Mouse (Mus musculus) embryonic facial prominence, embryonic 13.5 days (tissue): ENCODE data around the gene Itgb2l. TPM values are rescaled to one million over a fixed set of nuclear protein-coding genes. Genes with fewer than 3 reads are reported as not detected.

Source experiments
- ATAC-seq: fragments of 200-750 bp; cut with Nextera tagmentation; 2 replicates; pipeline ENCODE4 v1.8.0; 2017; ENCODE audit warnings: low read depth; ENCODE audit not compliant: insufficient number of reproducible peaks, insufficient read depth, low FRiP score, low TSS enrichment
- H3K27ac ChIP-seq: fragments of 300-500 bp; sonication (generic); 2 replicates; pipeline ENCODE4 v1.5.1; 2015; ENCODE audit warnings: moderate library complexity, mild to moderate bottlenecking, inconsistent platforms
- H3K27me3 ChIP-seq: fragments of 300-500 bp; sonication (generic); 2 replicates; pipeline ENCODE4 v1.6.1; 2015; ENCODE audit warnings: mild to moderate bottlenecking, inconsistent platforms
- H3K36me3 ChIP-seq: fragments of 300-500 bp; sonication (generic); 2 replicates; pipeline ENCODE4 v1.6.1; 2015; ENCODE audit warnings: mild to moderate bottlenecking, inconsistent platforms
- H3K4me1 ChIP-seq: fragments of 300-500 bp; sonication (generic); 2 replicates; pipeline ENCODE4 v1.6.1; 2015; ENCODE audit warnings: inconsistent platforms
- H3K4me2 ChIP-seq: fragments of 300-500 bp; sonication (generic); 2 replicates; pipeline ENCODE4 v1.6.1; 2015; ENCODE audit warnings: moderate library complexity, mild to moderate bottlenecking, inconsistent platforms
- H3K4me3 ChIP-seq: fragments of 300-500 bp; sonication (generic); 2 replicates; pipeline ENCODE4 v1.5.1; 2015; ENCODE audit warnings: mild to moderate bottlenecking, inconsistent platforms
- H3K9ac ChIP-seq: fragments of 300-500 bp; sonication (generic); 2 replicates; pipeline ENCODE4 v1.6.1; 2015; ENCODE audit warnings: mild to moderate bottlenecking, inconsistent platforms
- H3K9me3 ChIP-seq: fragments of 300-500 bp; sonication (generic); 2 replicates; pipeline ENCODE4 v1.6.1; 2016; ENCODE audit warnings: inconsistent platforms
- WGBS: fragments of 180-500 bp; shearing (Covaris S2); methylation state at CpG from one replicate; pipeline ENCODE4 v1.1.7; 2015; ENCODE audit warnings: mixed read lengths; 5-methylcytosine and 5-hydroxymethylcytosine counted together
- polyA plus RNA-seq: library from polyadenylated mRNA; unstranded; fragments of >200 nt; fragmentation: Nextera tagmentation; extraction: Ambion mirVana; gene quantifications from 2 replicates; pipeline ENCODE4 v1.2.1, GENCODE M21; 2015

The Itgb2l gene
- 0.17 TPM in 1 of 2 replicates, not detected in the other for polyA plus RNA-seq

DNA sequence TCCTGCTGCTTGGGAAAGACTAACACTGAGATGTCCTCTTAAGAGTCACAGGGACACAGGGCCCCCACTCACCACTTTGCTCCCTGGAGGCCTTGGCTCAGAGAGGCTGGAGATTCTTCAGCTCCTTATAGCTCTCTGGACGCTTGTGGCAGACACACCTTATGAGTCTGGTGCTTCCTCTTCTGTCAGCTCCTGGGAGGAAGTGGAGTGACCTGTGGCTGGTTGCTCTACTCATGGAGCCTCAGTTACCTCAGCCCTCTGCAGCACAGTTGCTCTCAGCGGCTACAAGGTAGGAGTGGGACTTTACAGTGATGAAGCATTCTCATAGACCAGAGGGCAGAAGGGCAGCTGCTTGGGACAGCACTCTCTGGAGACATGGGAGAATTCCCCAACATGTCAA, at the start of gene Itgb2l:
Gene Itgb2l (minus strand): TSS at position 152 of the 400 bp plus-strand sequence.
- ATAC-seq: 0 out of 2 replicates have a peak, but pooled peaks have one; percentile 21
- Histone ChIP-seq H3K4me2 (no peak within 1 kb of the TSS), H3K4me1 (peaks cover 6% of the 10 kb centered on the region), H3K9ac (no peak within 1 kb of the TSS), H3K9me3 (no peaks in the 10 kb centered on the region), H3K27me3 (no peaks in the 10 kb centered on the region), H3K27ac (no peak within 1 kb of the TSS), H3K36me3 (no peaks in the 10 kb centered on the region), H3K4me3 (no peak within 1 kb of the TSS)
- 84% methylated on average over 2 of the region's 2 CpGs for WGBS

DNA sequence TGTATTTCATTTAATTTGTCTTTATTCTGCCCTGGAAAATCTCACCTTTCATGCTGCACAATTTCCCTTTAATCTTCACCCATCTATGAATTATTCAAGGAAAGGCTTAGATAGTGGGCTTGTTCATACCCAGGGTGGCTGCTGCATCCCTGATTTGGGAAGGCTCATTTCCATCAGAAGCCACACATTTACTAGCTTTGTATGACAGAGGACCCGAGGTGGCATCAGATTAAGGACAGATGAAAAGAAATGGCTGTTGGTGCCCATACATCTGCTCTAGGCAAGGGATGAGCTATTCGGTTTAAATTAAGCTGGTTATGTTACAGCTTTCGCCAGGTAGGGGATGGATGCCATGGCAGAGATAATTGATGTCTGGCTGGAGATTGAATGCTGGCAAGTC, 48.1 kb upstream of the Itgb2l start:
- Histone ChIP-seq H3K36me3 (no peaks in the 10 kb centered on the region), H3K4me3 (no peak overlapping the region), H3K27ac (no peak overlapping the region), H3K4me2 (no peak overlapping the region), H3K27me3 (no peaks in the 10 kb centered on the region), H3K9ac (no peak overlapping the region), H3K4me1 (no peaks in the 10 kb centered on the region), H3K9me3 (no peaks in the 10 kb centered on the region)
- ATAC-seq: no peak
- WGBS: 74% methylated on average over 3 of the region's 3 CpGs

DNA sequence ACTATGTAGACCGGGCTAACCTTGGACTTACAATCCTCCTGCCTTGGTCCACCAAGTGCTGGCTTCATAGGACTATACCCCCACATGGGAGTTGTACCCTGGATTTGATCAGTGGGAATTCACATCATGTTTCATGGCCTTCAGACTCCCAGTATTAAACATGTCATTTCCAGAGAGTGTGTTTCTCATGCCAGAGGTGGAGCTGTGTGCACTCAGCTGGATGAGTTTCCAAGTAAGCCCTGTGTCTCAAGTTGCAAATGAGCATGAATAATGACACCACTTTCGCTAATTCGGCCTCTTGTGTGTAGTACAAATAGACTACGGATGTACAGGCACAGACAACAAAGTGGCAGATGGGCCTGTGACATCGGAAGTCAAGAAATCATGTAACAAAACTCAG, 44.6 kb upstream of the Itgb2l start:
- H3K36me3 ChIP-seq: no peaks in the 10 kb centered on the region
- H3K4me3 ChIP-seq: no peak overlapping the region
- WGBS: 72% methylated on average over 5 of the region's 5 CpGs
- H3K4me1 ChIP-seq: no peaks in the 10 kb centered on the region
- H3K27me3 ChIP-seq: no peaks in the 10 kb centered on the region
- no peak for ATAC-seq
- H3K9me3 ChIP-seq: no peaks in the 10 kb centered on the region
- H3K4me2 ChIP-seq: no peak overlapping the region
- H3K9ac ChIP-seq: no peak overlapping the region
- H3K27ac ChIP-seq: no peak overlapping the region

DNA sequence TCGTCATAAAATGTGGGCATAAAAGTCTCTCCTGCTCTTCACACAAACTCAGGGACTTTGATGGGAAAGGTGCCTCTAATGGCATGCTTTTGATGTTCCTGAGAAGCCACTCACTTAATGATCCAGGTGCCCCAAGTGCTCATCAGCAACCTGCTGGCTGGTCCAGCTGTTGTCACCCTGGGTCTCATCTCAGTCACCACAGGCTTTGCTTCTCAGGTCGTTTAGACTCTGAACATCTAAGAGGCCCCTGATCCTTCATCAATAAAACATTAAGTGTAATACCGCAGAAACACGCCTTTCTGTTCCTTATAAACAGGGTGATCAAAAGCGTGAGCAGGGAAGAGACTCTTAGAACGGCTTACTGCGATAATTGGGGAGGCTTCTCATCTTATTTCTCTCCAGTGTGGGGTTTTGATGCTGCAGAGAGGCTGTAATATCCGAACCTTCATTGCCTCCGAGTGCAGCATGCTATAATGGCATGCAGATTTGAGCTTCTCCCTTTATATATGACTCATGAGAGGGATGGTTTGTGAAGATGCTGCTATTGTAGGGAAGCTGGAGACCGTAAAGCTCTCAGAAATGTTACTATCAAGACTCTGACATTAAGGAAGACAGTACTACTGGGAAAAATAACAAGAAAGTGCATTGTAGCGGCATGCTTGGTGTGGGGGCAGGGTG, 43.7 kb upstream of the Itgb2l start:
- Histone ChIP-seq H3K4me1 (no peaks in the 10 kb centered on the region), H3K27me3 (no peaks in the 10 kb centered on the region), H3K9me3 (no peaks in the 10 kb centered on the region), H3K9ac (no peak overlapping the region), H3K36me3 (no peaks in the 10 kb centered on the region), H3K27ac (no peak overlapping the region), H3K4me2 (no peak overlapping the region), H3K4me3 (no peak overlapping the region)
- 71% methylated on average over 11 of the region's 11 CpGs for WGBS
- ATAC-seq: no peak

DNA sequence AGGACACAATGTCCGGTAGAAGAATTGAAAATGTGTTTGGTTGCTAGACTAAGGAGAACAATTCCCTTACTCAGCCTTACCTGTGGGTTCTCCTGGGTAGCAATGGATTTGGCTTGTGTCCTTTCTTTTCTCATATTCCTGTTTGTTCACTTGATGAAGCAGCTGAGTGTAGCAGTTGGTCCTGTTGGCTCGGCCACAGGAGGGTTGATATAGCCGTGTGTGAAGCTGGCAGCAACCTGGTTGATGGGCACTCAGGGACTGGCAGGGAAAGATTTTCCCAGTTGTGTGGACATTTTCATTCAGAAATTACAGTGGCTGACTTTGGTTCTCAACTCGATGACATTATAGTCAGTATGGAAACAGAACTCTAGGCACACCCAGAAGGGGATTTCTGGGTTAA, 38.4 kb upstream of the Itgb2l start:
- ATAC-seq: no peak
- WGBS: 91% methylated on average over 4 of the region's 4 CpGs
- no peak overlapping the region for H3K9ac ChIP-seq

DNA sequence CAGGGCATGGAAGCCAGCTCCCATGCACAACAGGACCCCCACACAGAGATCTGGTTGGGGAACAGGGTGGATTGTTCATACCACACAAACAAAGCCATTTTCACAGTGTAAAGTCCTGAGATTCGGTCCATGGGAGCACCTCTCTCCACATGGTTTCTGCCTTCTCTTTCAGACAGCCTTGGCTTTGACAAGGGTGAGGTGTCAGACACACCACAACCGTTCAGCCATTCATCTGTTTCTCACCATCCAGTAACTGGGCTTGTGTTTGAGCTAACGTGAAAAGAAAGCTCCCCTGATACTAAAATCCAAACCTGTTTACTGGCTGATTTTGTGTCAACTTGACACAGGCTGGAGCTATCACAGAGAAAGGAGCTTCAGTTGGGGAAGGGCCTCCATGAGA, 30.8 kb upstream of the Itgb2l start:
- 78% methylated on average over 3 of the region's 3 CpGs for WGBS
- Histone ChIP-seq H3K9me3 (no peaks in the 10 kb centered on the region), H3K4me1 (peaks cover 4% of the 10 kb centered on the region; the same call in 1 of the 2 replicates), H3K27ac (no peak overlapping the region), H3K9ac (no peak overlapping the region), H3K4me2 (no peak overlapping the region), H3K27me3 (no peaks in the 10 kb centered on the region; the same call in 1 of the 2 replicates), H3K36me3 (no peaks in the 10 kb centered on the region), H3K4me3 (no peak overlapping the region)
- ATAC-seq: no peak

More for the DNA sequence above, 38.4 kb upstream of the Itgb2l start:
- Histone ChIP-seq H3K36me3 (no peaks in the 10 kb centered on the region), H3K4me3 (no peak overlapping the region), H3K27ac (no peak overlapping the region), H3K27me3 (no peaks in the 10 kb centered on the region), H3K4me2 (no peak overlapping the region), H3K9me3 (no peaks in the 10 kb centered on the region), H3K4me1 (no peaks in the 10 kb centered on the region)

DNA sequence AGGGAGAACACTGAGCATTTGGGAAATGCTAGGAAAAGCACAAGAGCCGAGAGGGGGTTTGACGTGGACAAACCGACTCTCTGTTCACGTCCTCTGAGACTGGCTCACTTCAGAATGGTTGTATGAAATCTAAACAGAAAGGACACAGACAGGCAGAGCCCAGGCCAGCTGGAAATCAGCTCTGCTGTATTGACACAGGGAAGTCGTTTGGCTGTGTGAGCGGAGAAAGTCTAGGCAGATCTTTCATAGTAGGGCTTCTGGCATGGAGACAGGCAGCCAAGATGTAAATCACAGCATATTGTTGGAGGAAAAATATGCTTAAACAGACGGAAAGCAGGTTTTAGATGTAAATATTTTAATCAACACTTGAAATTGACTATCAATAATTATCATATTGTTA, 29.4 kb upstream of the Itgb2l start:
- Histone ChIP-seq H3K4me1 (peaks cover 4% of the 10 kb centered on the region; the same call in 1 of the 2 replicates), H3K9ac (no peak overlapping the region), H3K27ac (no peak overlapping the region), H3K27me3 (peaks cover 3% of the 10 kb centered on the region; the same call in 1 of the 2 replicates), H3K4me3 (no peak overlapping the region), H3K9me3 (no peaks in the 10 kb centered on the region), H3K4me2 (no peak overlapping the region; the same call in 1 of the 2 replicates), H3K36me3 (no peaks in the 10 kb centered on the region)
- 43% methylated on average over 7 of the region's 7 CpGs for WGBS
- no peak for ATAC-seq

DNA sequence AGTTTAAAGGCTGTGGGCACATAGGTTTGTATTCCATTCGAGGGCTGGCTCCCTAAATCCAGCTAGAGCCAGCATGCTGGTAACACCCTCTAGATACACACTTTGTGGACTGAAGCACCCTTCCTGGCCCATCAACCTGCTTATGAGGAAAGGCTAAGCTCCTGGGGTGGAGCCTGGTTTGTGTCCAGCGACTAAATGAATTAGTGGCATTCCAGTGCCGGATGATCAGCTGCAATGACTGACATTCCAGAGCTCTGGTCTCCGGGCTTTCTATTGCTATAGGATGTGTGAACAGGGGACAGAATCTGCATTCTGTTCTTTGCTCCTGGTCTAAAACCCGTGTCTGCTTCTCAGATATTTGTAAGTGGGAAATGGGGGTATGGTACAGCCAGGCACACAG, 28.9 kb upstream of the Itgb2l start:
- Histone ChIP-seq H3K4me2 (no peak overlapping the region; the same call in 1 of the 2 replicates), H3K9ac (no peak overlapping the region), H3K9me3 (no peaks in the 10 kb centered on the region), H3K27ac (no peak overlapping the region), H3K4me3 (no peak overlapping the region), H3K36me3 (no peaks in the 10 kb centered on the region), H3K4me1 (peaks cover 4% of the 10 kb centered on the region; the same call in 1 of the 2 replicates), H3K27me3 (peaks cover 3% of the 10 kb centered on the region; the same call in 1 of the 2 replicates)
- no peak for ATAC-seq
- WGBS: 25% methylated on average over 5 of the region's 5 CpGs

DNA sequence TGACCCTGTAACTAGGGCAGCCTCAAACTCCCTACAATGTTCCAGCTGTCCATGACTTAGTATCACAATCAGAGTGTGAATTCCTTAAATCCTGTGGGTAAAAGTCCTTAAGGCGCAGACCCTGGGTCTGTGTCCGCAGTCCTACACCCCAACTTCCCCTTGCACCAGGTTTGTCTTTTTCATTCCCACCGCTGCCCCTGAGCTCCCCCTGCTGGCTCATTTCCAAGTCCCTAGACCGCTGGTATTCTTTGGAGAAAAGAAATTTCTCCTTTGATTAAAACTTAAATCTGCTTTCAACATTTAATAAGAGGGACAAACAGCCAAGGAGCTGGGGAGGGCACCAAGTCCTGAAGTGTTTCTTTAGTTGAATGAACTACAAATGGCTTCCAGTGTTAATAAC, 26.2 kb upstream of the Itgb2l start:
- 56% methylated on average over 4 of the region's 4 CpGs for WGBS

DNA sequence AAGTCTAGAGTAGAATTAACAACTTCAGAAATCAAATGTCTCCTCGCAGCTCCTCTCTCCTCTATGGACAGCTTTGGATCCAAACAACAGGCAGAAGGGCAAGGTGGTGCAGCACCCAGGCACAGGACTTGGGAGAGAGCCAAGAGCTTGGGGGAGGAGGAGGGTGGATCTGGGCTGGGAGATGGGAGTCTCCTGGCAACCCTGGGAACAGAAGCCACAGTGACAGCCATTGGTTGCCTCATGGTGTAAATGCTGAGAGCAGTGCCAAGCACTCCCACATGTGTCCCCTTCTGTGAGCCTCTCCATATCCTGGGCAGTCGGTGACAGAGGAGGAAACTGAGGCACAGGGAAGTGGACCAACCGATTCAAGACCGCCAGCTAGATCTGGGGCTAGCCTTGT, 25.3 kb upstream of the Itgb2l start:
- no peak overlapping the region for H3K9ac ChIP-seq
- no peak overlapping the region for H3K4me2 ChIP-seq
- no peaks in the 10 kb centered on the region for H3K36me3 ChIP-seq
- H3K4me3 ChIP-seq: no peak overlapping the region
- no peaks in the 10 kb centered on the region for H3K9me3 ChIP-seq
- peaks cover 14% of the 10 kb centered on the region for H3K27me3 ChIP-seq
- ATAC-seq: no peak; the same call in 1 of the 2 replicates
- WGBS: 77% methylated on average over 4 of the region's 4 CpGs
- no peak overlapping the region for H3K27ac ChIP-seq
- peaks cover 4% of the 10 kb centered on the region; the same call in 1 of the 2 replicates for H3K4me1 ChIP-seq

More for the DNA sequence above, 26.2 kb upstream of the Itgb2l start:
- no peak overlapping the region for H3K4me3 ChIP-seq
- H3K4me1 ChIP-seq: peaks cover 4% of the 10 kb centered on the region; the same call in 1 of the 2 replicates
- H3K9ac ChIP-seq: no peak overlapping the region
- H3K9me3 ChIP-seq: no peaks in the 10 kb centered on the region
- ATAC-seq: no peak
- H3K36me3 ChIP-seq: no peaks in the 10 kb centered on the region
- no peak overlapping the region for H3K4me2 ChIP-seq
- H3K27me3 ChIP-seq: peaks cover 14% of the 10 kb centered on the region
- H3K27ac ChIP-seq: no peak overlapping the region

DNA sequence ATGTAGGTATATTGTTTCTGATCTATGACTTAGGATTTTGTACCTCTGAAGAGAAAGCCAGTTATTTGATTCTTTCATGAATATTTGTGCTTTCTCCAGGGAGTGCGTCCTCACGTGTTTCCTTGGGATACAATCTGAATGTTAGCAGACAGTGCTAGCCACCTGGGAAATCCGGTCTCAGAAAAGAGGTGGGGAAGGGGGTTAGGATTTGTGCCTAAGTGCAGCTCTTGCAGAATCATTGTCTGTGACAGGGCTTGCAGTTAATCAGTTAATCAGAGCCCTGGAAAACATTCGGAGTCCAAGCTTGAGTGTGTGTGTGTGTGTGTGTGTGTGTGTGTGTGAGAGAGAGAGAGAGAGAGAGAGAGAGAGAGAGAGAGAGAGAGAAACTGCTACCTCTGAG, 24.6 kb upstream of the Itgb2l start:
- H3K4me2 ChIP-seq: 0 out of 2 replicates have a peak overlapping the region, but pooled peaks have one; percentile 9
- no peaks in the 10 kb centered on the region for H3K9me3 ChIP-seq
- H3K4me1 ChIP-seq: peaks cover 4% of the 10 kb centered on the region; the same call in 1 of the 2 replicates
- no peak overlapping the region for H3K9ac ChIP-seq
- no peak overlapping the region for H3K4me3 ChIP-seq
- no peaks in the 10 kb centered on the region for H3K36me3 ChIP-seq
- ATAC-seq: no peak
- WGBS: 61% methylated on average over 4 of the region's 4 CpGs
- H3K27ac ChIP-seq: no peak overlapping the region
- peaks cover 14% of the 10 kb centered on the region for H3K27me3 ChIP-seq

DNA sequence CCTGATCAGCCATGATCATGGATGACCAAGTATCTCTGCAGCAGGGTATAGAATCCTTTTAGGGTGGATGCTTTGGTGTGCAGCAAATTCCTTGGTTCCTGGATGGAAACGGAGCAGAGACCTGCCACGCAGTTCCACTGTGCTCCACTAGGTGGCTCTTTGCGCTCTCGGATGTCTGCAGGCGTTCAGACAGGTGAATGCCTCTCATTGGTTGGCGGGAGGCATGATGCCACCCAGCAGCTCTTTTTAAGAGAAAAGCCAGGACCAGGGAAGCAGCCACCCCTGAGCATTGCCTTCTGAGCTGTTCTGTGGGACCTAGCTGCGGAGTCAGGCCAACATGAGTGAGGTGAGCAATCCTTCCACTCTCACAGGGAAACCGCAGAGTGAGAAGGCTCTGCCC, 24.0 kb upstream of the Itgb2l start, which contains the start of gene Pcp4:
Gene Pcp4 (plus strand): TSS at position 162 of the 400 bp plus-strand sequence.
- Histone ChIP-seq H3K4me3 (0 out of 2 replicates have a peak within 1 kb of the TSS, but pooled peaks have one; percentile 8), H3K9me3 (no peaks in the 10 kb centered on the region), H3K4me2 (0 out of 2 replicates have a peak within 1 kb of the TSS, but pooled peaks have one; percentile 26), H3K4me1 (peaks cover 3% of the 10 kb centered on the region; the same call in 1 of the 2 replicates), H3K27me3 (peaks cover 14% of the 10 kb centered on the region), H3K27ac (no peak within 1 kb of the TSS), H3K36me3 (no peaks in the 10 kb centered on the region), H3K9ac (no peak within 1 kb of the TSS)
- ATAC-seq: no peak
- 9% methylated on average over 8 of the region's 8 CpGs for WGBS
